Mouse (Mus musculus): Measurements from ENCODE around the gene Rtn1.

Gene Rtn1

GRCm38 (mm10) chr12:72273721-72274414 lies 135.0 kb downstream of the Rtn1 start:
- DNase-seq (ENCODE audit: low spot score) = no peak

DNA sequence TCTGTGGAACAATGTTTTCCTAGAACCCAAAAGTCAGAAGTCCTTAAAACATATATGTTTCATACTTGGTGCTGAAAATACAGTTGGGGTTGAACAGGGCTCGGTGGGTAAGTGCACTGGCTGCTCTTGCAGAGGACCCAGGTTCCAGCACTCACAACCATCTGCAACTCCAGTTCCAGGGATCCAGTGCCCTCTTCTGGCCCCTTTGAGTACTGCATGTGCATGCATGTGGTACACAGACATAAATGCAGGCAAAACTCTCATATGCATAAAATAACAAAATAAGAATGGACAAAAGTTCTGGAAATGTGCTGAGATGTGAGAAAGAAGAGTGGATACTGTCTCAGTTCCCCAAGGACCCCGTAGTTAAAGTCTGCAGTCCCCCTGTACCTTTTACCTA lies 141.2 kb downstream of the Rtn1 start:
- DNase-seq (ENCODE audit: low spot score) = no peak

DNA sequence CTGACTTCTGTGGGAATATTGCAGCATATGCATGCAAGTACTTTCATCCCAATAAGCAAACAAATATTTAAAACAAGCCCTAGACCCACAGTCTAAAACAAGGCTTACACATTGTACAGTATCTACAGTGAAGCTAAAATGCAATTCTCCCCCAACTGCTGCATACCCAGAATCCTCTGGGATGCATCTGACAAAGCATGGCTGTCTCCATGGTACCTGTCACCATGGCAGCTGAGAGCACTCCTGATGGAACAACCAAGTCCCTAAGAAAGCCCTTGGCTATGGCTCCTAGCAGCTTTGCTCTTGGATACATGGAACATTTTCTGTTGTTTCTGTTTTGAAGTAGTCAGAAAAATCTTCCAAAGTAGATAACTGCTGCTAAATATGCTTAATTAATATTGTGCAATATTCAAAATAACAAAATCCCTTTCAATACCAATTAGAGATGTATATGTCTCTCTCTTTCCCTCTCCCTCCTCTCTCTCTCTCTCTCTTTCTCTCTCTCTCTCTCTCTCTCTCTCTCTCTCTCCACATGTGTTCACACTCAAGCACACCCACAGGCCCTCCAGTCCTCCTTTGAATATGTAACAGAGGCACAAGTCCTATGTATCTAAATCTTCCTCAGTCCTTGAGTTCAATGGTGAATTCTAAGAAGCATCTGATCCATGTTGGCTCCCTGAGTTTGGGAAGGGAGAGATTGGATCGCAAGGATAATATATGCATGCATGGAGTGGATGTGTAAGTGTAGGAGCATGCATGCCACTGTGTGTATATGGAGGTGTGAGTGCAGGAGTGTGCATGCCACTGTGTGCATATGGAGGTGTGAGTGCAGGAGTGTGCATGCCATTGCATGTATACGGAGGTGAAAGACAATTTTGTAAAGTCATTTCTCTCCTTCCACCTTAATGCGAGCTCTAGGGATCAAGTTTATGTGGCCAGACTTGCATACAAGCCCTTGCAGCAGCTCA lies 143.3 kb downstream of the Rtn1 start:
- no peak for DNase-seq (ENCODE audit: low spot score)

DNA sequence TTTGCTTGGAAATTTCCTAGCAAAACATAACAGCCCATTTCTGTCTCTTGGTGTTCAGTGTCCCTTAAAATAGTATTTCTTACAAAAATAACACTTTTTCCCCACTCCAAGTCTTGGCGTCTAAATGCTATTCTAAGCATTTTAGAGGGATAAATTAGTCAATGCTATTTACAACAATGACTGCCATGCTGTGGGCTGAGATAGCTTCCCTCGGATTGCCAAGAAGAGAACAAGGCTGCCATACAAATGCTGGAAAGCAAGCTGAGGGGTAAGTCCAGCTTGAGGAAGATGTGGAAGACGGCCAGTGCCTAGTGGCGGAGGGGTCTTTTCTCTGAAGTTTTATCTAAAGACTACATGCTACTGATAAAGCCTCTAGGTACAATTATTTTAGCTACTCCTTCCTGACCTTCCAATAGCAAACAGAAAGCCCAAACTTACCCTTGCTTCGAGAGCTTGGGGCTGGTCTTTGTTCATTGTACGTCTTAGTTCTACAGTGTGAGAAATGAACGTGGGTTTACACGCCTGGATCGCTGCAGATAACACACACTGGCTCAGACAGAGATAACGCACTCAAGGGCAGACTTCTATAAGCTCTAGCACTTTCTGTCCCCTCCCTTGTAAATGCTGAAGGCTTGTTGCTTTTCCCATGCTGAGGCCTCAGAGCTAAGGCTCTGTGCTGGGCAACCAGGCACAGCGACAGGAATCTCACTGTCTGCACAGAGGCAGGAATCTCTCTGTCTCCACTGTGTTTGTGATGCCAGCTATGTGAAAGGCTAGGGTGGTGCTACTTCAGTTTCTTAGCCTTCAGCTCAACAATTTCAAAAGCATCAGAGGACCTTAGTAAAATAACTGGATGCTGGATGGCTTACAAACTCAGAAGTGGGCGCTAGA lies 145.4 kb downstream of the Rtn1 start:
- no peak for DNase-seq (ENCODE audit: low spot score)

DNA sequence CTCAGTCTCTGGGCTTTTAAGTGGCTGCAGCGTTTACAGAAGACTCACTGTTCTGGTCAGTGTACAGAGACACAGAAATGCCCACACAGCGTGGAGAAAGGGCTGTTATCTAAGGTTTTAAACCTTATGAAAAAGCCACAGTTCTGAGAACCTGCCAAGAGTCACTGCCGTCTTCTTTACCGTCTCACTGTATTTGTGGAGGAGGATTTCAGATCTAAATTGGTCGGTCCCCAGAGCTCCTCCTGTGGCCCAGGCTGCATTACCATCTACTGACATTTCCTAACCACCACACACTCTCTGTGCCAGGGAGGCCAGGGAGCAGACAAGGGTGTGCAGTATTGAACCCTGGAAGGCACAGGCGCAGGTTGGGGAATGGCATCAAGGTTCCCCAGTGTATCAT lies 151.9 kb downstream of the Rtn1 start:
- DNase-seq (ENCODE audit: low spot score) = no peak

DNA sequence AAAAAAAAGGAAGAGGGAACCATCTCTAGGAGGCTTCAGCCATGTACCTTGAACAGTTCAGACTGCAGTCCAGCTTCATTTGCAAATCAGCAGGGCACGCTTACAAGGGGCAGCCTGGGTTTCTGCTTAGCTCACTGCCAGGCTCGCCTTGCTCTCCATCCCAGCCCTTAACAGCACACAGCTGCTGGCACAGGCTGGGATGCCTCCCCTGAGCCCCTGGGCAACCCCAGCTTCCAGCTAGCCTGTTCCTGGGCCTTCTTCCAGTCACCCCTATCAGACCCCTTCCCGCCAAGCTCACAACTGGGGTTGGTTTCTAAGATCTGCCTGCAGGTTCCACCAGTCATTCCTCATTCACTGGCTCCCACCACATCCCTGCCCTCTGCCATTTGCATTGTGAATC lies 155.8 kb downstream of the Rtn1 start:
- DNase-seq (ENCODE audit: low spot score) = no peak

GRCm38 (mm10) chr12:72251890-72252445 lies 156.9 kb downstream of the Rtn1 start:
- DNase-seq (ENCODE audit: low spot score) = no peak

DNA sequence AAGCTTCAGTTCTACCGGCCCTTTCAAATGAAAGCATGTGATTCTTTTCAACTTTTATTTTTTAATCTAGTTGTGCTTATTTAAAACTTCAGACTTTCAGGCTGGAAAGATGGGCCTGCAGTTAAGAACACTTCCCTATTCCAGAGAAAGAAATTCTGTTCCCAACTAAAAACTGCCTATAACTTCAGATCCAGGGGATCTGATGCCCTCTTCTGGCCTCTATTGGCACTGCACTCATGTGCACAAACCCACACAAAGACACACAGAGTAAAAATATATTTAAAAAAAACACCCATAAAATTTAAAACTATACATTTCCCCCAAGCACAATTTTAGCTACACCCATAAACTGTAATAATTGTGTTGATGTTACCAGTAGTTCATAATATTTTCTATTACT lies 163.9 kb downstream of the Rtn1 start:
- no peak for DNase-seq (ENCODE audit: low spot score)

DNA sequence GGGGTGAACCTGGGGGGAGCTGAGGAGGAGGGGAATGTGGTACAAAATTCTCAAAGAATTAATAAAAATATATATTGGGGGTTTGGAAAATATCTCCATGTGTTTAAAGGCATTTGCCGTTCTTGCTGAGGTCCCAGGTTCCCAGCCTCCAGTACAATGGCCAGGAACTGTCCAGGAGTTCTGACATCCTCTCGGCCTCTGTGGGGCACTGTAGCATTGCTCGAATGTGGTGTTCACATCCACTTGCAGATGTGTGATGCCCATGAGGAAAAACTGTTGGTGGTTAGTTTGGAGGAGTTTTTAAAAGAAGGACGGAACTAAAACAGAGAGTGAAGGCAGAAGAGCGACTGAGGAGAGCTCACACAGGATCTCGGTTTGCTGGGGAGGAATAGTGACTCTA lies 166.0 kb downstream of the Rtn1 start:
- no peak for DNase-seq (ENCODE audit: low spot score)

DNA sequence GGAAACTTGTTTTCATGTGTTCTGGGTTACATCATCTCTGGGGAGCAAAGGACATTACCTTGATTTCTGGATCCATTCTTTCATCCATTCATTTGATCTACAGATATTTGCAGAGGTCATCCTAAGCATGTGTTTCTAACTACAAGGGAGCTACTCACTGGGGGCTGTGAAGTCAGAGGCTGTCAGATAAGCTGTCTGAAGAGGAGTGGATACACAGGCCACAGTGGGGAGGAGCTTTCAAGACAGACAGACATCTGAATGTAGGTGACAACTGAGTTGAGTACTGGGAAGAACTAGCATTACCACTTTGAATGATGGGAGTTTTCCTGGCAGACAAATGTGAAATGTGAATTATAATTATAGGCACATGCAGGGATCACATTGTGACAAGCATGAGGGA lies 168.3 kb downstream of the Rtn1 start:
- DNase-seq (ENCODE audit: low spot score) = no peak

- DNase-seq (ENCODE audit: low spot score) = no peak
Observed at GRCm38 (mm10) chr12:72239230-72239894, 169.5 kb downstream of the Rtn1 start.

DNA sequence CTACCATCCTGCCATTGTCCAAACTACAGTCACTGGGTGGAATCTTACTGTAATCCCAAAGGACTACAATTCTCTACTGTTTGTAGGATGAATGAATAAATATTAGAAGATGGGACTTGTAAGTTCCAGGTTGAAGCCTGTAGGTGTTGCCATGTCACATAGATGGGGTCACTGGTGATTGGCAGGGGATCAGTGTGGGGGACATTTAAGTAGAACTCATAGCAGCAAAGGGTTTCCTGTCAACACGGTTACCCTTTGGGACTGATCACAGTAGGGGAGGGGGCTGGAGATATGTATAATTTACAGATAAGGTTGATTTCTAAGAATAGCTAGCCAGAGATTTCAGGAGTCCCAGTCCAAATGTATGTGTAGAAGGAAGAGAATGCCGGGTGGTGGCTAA lies 171.6 kb downstream of the Rtn1 start:
- no peak for DNase-seq (ENCODE audit: low spot score)

DNA sequence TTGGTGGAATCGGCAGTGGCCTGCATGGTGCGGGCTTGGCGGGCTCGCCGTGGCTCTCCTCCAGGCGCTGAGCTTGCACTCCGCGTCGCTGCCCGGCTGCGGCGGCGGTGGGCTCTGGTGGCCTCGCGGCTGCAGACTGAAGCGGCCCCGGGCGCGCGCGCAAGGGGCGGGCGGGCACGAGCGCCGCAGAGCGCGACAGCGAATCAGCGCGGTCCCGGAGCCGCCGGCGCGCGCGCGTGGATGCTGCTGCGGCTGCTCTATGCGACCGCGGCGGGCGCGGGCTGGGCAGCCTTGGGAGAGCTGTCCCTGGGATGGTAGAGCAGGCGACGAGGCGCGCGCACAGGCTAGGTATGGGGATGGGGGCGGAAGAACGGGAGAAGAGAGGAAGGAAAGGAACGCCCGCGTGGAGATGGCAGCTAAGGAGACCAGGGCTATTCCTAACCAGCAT lies 172.3 kb downstream of the Rtn1 start:
- DNase-seq (ENCODE audit: low spot score) = no peak

DNA sequence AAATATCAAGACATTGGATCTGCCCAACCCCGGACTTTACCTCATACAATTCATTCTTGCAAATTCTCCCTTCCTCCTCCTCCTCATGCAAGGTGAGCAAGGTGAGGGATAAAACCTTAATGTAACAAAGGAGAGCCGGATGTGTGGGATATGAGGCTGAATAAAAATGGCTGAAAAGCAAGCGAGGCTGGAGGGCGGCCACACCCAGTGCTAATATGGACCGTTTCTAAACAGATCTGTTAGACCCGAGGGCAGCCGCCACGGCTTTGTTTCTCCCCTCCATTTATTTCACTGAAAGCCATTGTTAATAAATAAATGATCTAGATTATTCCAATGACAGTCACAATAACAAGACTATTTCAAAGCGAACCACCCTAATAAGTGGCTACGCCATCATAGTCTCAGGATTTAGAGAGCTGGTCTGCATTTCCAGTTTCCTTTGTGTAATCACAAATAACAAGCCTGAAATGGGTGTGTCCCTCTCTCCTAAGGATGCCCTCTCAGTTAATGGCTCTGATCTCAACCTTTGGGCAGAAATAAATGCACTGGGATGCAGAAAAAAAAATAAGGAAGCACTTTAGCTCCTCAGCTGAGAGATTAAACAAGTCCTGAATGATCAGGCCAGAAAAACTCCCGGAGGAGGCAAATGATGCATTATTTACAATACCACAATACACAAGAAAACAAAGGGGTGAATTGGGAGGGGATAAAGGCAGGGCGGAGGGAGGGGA lies 173.1 kb downstream of the Rtn1 start:
- DNase-seq (ENCODE audit: low spot score) = no peak

DNA sequence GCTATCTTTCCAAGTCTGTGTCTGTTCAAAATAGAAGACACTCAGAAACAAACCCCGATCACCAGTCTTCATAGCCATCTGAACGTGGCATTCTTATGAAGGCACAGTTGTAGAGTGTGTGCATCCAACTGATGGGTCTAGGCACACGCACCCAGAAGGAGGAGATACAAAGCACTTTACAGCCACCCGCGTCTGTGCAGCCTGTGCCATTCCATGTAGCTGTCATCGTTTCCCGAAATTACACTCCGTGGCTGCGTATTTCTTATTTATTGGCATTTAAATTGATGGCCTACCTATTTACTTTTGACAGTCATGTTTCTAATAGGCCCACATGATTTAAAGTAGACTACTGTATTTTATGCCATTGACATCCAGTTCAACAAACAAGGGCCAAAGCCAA lies 173.9 kb downstream of the Rtn1 start:
- no peak for DNase-seq (ENCODE audit: low spot score)

DNA sequence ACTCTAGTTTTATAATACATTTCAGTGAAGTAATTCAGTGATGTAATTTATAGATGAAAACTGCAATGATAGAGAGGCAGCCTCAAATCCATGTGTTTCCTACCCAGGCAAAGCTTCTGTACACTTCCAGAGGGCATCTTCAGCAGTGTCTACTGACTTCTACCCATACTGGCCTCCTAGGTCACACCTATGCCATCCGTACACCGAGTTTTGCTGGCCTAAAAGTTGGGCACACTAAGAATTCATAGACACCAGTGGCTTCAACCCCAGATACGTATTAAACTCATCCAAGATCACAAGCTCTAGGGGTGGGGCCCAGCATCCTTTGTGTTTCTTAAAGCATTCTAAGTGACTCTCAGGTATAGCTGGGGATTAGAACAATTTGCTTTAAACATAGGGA lies 174.7 kb downstream of the Rtn1 start:
- no peak for DNase-seq (ENCODE audit: low spot score)

DNA sequence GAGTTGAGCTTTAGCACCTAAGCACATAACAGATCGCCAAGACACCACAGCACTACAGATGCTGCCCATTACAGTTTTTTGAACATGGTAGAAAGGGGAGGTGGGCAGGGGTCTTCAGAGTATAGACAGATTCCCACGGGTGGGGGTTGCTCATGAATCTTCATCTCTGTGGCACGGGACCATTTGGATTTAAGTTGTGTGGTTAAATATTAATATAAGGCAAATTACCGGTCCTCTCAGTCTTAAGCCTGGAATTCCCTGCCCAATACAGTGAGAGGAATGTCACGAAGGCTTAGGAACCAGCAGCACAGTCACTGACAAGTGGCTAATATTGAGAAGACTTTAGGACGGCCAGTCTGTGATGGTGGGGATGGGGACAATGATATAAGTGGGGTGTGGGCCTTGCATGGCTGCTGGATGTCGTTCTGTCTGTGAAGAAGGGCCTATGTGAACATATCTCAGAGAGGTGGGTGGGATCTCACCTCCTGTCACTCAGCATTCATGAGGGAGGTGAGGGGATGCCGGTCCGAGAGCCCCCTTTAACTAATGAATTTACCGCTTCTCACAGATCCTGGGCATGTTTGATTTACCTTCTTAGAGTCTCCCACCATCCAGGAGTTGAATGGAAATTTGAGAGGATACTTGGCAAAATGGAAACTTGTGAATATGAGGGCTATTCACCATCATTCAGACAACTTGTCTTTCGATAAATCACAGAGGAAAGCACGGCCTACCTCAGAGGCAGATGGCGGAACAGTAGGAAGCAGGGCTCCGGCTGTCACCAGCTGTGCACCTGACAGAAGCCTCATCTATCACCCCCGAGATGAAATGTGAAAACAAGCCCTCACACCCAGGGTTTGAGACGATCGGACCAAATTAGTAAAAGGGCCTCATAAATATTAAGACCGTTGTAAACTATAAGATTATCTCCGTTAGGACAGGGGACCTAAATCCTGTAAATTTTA lies 175.7 kb downstream of the Rtn1 start:
- DNase-seq (ENCODE audit: low spot score) = no peak

- no peak for DNase-seq (ENCODE audit: low spot score)
Observed at GRCm38 (mm10) chr12:72232176-72232575, 176.7 kb downstream of the Rtn1 start.

GRCm38 (mm10) chr12:72229451-72230196 lies 179.2 kb downstream of the Rtn1 start:
- no peak for DNase-seq (ENCODE audit: low spot score)

Data from MN1 (cell line).